Mouse (Mus musculus) kidney, adult 9 months (tissue): ENCODE measurements around the gene Trappc1.
"Not testable (repeated sequence)": the region's sequence is repeated elsewhere in the genome, so short reads cannot be mapped to it uniquely, and the experiment has no call there.

Source experiments
- DNase-seq: peaks from one replicate; pipeline ENCODE4 v3.0.0; 2022

Gene Trappc1

GRCm38 (mm10) chr11:69323667-69324111 lies at the start of gene Trappc1, which contains the start of gene Cntrob:
Trappc1 (plus strand) TSS chr11:69323980.
Cntrob (minus strand) TSS chr11:69323775.
- peak; percentile 99 for DNase-seq

- no peak for DNase-seq
These were observed 48.1 kb upstream of the Trappc1 start for GRCm38 (mm10) chr11:69275650-69276049.

- DNase-seq: no peak
These were observed 47.7 kb upstream of the Trappc1 start for GRCm38 (mm10) chr11:69276081-69276480.

- DNase-seq: no peak
These were observed 46.5 kb upstream of the Trappc1 start for GRCm38 (mm10) chr11:69277267-69277666.

GRCm38 (mm10) chr11:69291111-69291510 lies 32.7 kb upstream of the Trappc1 start:
- DNase-seq: no peak

- no peak for DNase-seq
These were observed 28.5 kb upstream of the Trappc1 start for GRCm38 (mm10) chr11:69295286-69295685.

GRCm38 (mm10) chr11:69297799-69298198 lies 26.0 kb upstream of the Trappc1 start:
- no peak for DNase-seq

GRCm38 (mm10) chr11:69298231-69298630 lies 25.5 kb upstream of the Trappc1 start:
- DNase-seq: no peak

- DNase-seq: no peak
These were observed 21.0 kb upstream of the Trappc1 start for GRCm38 (mm10) chr11:69302817-69303216.

GRCm38 (mm10) chr11:69305291-69305690 lies 18.5 kb upstream of the Trappc1 start:
- DNase-seq: no peak

GRCm38 (mm10) chr11:69306039-69306438 lies 17.7 kb upstream of the Trappc1 start:
- DNase-seq: no peak

GRCm38 (mm10) chr11:69311266-69311665 lies 12.5 kb upstream of the Trappc1 start:
- no peak for DNase-seq

- DNase-seq: no peak
These were observed 7.4 kb upstream of the Trappc1 start for GRCm38 (mm10) chr11:69316361-69316760.

- not testable (repeated sequence) for DNase-seq
These were observed 5.8 kb upstream of the Trappc1 start for GRCm38 (mm10) chr11:69318000-69318399.

- DNase-seq: no peak
These were observed 2.2 kb upstream of the Trappc1 start for GRCm38 (mm10) chr11:69321580-69321979.

- no peak for DNase-seq
These were observed 1.8 kb upstream of the Trappc1 start for GRCm38 (mm10) chr11:69322010-69322409.

GRCm38 (mm10) chr11:69322693-69323471 lies 898 bp upstream of the Trappc1 start:
- DNase-seq: no peak

- DNase-seq: no peak
These were observed 969 bp downstream of the Trappc1 start for GRCm38 (mm10) chr11:69324749-69325148.

- DNase-seq: peak; percentile 91
These were observed 2.0 kb downstream of the Trappc1 start, which contains the start of gene Kcnab3 for GRCm38 (mm10) chr11:69325628-69326407. Kcnab3 (plus strand) TSS chr11:69326258.

- no peak for DNase-seq
These were observed 2.8 kb downstream of the Trappc1 start for GRCm38 (mm10) chr11:69326408-69327156.

- no peak for DNase-seq
These were observed 3.3 kb downstream of the Trappc1 start for GRCm38 (mm10) chr11:69327157-69327442.

- no peak for DNase-seq
These were observed 3.9 kb downstream of the Trappc1 start for GRCm38 (mm10) chr11:69327648-69328047.

GRCm38 (mm10) chr11:69328517-69328916 lies 4.7 kb downstream of the Trappc1 start:
- DNase-seq: no peak
